Mouse (Mus musculus) forebrain, embryonic 16.5 days (tissue): ENCODE measurements around the gene Nat8f2. TPM values are rescaled to one million over a fixed set of nuclear protein-coding genes. Genes with fewer than 3 reads are reported as not detected.
"Not testable (repeated sequence)": the region's sequence is repeated elsewhere in the genome, so short reads cannot be mapped to it uniquely, and the experiment has no call there.

Experiments
- ATAC-seq: fragments of 200-750 bp; cut with Nextera tagmentation; 2 replicates; pipeline ENCODE4 v1.8.0; 2017; ENCODE audit warnings: mild to moderate bottlenecking, moderate library complexity
- H3K27ac ChIP-seq: fragments of 300-500 bp; sonication (generic); 2 replicates; pipeline ENCODE4 v1.5.1; 2014; ENCODE audit warnings: low read length, control low read depth
- H3K27me3 ChIP-seq: fragments of 300-500 bp; sonication (generic); replicated peaks from 2 replicates; pipeline ENCODE4 v1.6.1; 2014; ENCODE audit warnings: low read length; ENCODE audit not compliant: control insufficient read depth, insufficient read depth
- H3K36me3 ChIP-seq: fragments of 300-500 bp; sonication (generic); 2 replicates; pipeline ENCODE4 v1.6.1; 2014; ENCODE audit not compliant: control insufficient read depth, insufficient read depth
- H3K4me1 ChIP-seq: fragments of 300-500 bp; sonication (generic); replicated peaks from 2 replicates; pipeline ENCODE4 v1.6.1; 2014; ENCODE audit warnings: low read length; ENCODE audit not compliant: control insufficient read depth, insufficient read depth
- H3K4me2 ChIP-seq: fragments of 300-500 bp; sonication (generic); 2 replicates; pipeline ENCODE4 v1.6.1; 2014; ENCODE audit warnings: mild to moderate bottlenecking, low read length, control low read depth
- H3K4me3 ChIP-seq: fragments of 300-500 bp; sonication (generic); replicated peaks from 2 replicates; pipeline ENCODE4 v1.5.1; 2014; ENCODE audit warnings: mild to moderate bottlenecking, low read length, control low read depth
- H3K9ac ChIP-seq: fragments of 300-500 bp; sonication (generic); replicated peaks from 2 replicates; pipeline ENCODE4 v1.6.1; 2014; ENCODE audit warnings: low read depth, low read length, control low read depth
- H3K9me3 ChIP-seq: fragments of 300-500 bp; sonication (generic); 2 replicates; pipeline ENCODE4 v1.6.1; 2016; ENCODE audit warnings: low read length; ENCODE audit not compliant: control insufficient read depth
- WGBS: fragments of 180-500 bp; shearing (Covaris S2); extraction: QIAGEN DNeasy Blood & Tissue Kit; methylation state at CpG from one replicate; pipeline ENCODE4 v1.1.7; 2014; 5-methylcytosine and 5-hydroxymethylcytosine counted together
- polyA plus RNA-seq: library from polyadenylated mRNA; unstranded; fragments of >200 nt; fragmentation: Nextera tagmentation; extraction: Ambion mirVana; gene quantifications from 2 replicates; pipeline ENCODE4 v1.2.1, GENCODE M21; 2015

The Nat8f2 gene
- not detected in 2 replicates for polyA plus RNA-seq

DNA sequence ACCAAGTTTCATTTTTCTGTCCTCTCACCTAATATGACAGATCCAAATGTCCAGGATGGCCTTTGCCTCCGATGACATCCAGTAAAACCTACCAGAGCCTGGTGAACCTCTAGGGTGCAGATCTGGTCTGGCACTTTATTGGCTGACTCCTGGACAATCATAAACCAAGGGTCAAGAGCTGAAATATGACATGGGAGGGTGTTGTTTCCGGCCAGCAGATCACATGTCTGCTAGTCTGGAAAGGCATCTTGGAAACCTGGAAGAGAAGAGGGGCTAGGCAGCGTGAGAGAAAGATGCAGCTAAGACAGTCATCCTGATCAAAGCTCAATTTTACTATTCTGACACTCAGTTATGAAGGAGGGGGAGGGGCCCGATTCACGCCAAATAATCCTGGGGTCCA, at the start of gene Nat8f2:
Gene Nat8f2 (minus strand): TSS at position 153 of the 400 bp plus-strand sequence.
- not testable (repeated sequence) for H3K27me3 ChIP-seq, H3K9me3 ChIP-seq, H3K4me3 ChIP-seq, H3K4me1 ChIP-seq, H3K4me2 ChIP-seq, H3K36me3 ChIP-seq, H3K9ac ChIP-seq, H3K27ac ChIP-seq, ATAC-seq
- WGBS = 89% methylated on average over 5 of the region's 5 CpGs

DNA sequence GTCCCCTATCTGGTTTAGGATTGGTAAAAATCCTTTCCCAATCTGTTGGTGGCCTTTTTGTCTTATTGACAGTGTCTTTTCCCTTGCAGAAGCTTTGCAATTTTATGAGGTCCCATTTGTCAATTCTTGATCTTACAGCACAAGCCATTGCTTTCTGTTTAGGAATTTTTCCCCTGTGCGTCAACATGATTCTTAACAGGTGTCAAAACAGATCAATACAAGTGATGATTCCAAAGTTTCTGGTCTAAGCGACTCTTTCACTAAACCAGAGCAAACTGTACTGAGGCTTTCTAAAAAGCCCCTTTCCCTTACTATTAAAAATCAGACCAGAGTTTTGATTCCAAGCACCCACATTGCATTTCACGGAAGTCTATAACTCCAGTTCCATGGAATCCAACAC, 49.4 kb upstream of the Nat8f2 start:
- 97% methylated on average over 3 of the region's 3 CpGs for WGBS
- not testable (repeated sequence) for H3K27ac ChIP-seq, H3K4me2 ChIP-seq

DNA sequence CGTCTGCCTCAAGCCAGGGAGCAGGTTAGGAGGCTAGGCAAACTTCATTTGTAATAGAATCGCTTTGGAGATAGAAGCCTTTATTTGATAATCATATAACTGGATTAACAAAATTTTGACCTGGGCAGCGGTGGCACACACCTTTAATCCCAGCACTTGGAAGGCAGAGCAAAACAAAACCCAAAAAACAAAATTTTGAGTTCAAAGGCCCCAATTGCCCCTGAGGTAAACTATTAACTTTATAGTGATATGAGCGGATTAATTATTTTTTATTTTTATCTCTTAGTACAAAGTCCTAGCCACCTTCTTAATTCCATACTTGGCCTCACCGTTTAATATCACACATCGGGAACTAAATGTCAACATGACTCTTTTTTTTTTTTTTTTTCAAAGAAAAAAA, 47.6 kb upstream of the Nat8f2 start:
- no peaks in the 10 kb centered on the region for H3K27me3 ChIP-seq
- peak overlapping the region; percentile 81 for H3K9ac ChIP-seq
- peak overlapping the region; percentile 87 for H3K27ac ChIP-seq
- peak overlapping the region; percentile 69 for H3K4me3 ChIP-seq
- H3K4me1 ChIP-seq = peaks cover 13% of the 10 kb centered on the region
- WGBS = 80% methylated on average over 6 of the region's 6 CpGs
- H3K4me2 ChIP-seq = peak overlapping the region; percentile 81
- no peaks in the 10 kb centered on the region for H3K9me3 ChIP-seq
- no peak for ATAC-seq
- H3K36me3 ChIP-seq = no peaks in the 10 kb centered on the region; the same call in 1 of the 2 replicates

More for the DNA sequence above, 49.4 kb upstream of the Nat8f2 start:
- H3K9ac ChIP-seq, H3K4me3 ChIP-seq, ATAC-seq, H3K9me3 ChIP-seq, H3K36me3 ChIP-seq, H3K27me3 ChIP-seq: not testable (repeated sequence)
- H3K4me1 ChIP-seq = peaks cover 13% of the 10 kb centered on the region

DNA sequence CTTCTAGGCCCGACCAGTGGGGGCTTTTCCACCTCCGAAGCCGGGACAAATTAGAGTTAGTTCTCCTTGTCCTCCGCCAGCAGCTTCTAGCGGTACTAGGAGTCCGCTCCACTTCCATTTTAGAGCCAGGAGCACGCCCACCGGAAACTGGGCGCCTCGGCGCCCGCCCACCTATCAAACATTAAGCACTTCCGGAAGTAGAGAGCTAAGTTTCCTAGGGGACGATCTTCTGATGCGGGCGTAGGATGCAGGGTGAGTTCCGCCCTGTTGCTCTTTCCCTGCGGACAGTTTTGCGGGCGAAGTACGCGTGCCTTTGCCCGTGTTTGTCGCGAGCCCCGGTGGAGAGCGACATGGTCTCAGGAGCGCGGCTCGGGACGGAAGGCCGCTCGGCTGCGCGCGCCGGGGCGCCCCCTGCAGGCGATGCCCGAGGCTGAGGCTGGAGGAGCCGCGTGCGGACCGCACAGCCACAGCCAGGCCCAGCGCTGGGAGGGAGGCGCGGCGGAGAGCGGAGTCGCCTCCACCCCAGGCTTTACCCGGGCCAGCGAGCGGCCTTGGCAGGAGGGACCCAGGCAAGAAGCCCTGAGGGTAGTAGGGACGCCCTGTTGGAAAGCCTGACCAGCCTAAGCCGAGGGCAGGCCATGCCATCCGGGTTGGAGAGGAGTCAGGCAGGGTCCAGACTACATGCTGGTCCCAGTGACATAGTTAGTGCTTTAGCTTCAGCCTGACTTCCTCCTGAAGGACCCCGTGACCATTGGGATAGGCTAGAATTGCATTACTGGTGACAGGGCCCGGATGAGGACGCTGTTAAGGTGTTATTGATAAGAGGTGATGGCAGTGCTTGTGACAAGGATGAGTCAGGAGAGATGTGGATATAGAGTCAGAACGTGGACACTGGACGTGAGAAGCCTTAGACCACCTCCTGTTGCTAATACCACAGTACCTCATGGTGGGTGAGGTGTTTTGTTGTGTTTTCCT, 46.9 kb upstream of the Nat8f2 start, which contains the start of gene Nat8f1:
Gene Nat8f1 (minus strand): TSS at position 149 of the 975 bp plus-strand sequence.
- H3K9me3 ChIP-seq, H3K36me3 ChIP-seq, H3K27me3 ChIP-seq: not testable (repeated sequence)
- Histone ChIP-seq H3K4me2 (peak within 1 kb of the TSS; percentile 81), H3K27ac (peak within 1 kb of the TSS; percentile 87), H3K4me3 (peak within 1 kb of the TSS; percentile 69), H3K4me1 (peaks cover 13% of the 10 kb centered on the region), H3K9ac (peak within 1 kb of the TSS; percentile 81)
- under 1% methylated on average over 57 of the region's 61 CpGs for WGBS
- ATAC-seq = peak; percentile 97

DNA sequence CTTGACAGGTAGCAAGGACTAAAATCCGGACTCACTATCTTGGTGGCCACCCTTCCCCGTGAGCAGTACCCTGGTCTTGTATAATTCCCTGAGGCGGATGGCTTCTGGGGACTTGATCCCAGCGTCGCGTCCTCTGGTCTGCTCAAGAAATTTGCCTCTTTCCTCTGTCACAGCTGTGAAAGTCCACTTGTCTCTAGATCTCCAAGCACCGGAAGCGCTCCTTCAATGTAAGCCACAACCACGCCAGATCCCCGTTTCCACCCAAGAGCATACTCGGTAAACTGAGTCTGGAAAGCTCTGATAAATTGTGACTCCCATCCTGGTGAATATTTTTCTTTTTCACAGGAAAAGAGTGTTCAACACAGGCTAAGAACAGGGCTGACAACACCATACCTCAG, 46.2 kb upstream of the Nat8f2 start:
- peak overlapping the region; percentile 69 for H3K4me3 ChIP-seq
- 3% methylated on average over 11 of the region's 11 CpGs for WGBS
- H3K27ac ChIP-seq = peak overlapping the region; percentile 87
- no peaks in the 10 kb centered on the region for H3K36me3 ChIP-seq
- H3K4me1 ChIP-seq = peaks cover 13% of the 10 kb centered on the region
- H3K9ac ChIP-seq = peak overlapping the region; percentile 81
- no peaks in the 10 kb centered on the region for H3K9me3 ChIP-seq
- peak overlapping the region; percentile 57 for H3K4me2 ChIP-seq
- H3K27me3 ChIP-seq = no peaks in the 10 kb centered on the region
- no peak; the same call in 1 of the 2 replicates for ATAC-seq

DNA sequence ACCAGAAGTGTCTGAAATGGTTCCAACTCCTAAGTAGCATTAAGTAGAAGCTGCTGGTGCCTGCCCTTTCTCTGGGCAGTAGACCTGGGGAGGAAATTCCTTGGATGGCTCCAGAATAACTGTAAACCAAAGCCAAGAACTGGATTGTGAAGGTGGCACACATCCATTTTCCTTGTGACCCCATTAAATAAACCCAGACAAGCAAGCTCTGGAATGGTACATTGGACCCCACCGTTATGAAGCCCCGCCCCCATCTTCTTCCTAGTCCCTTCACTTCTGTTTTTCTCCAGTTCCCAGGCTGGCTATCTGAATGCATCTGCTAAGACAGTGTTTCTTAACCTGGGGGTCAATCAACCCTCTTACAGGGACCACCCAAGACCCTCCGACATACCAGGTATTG, 42.6 kb upstream of the Nat8f2 start, which contains the start of gene Tprkb:
Gene Tprkb (plus strand): TSS at position 279 of the 400 bp plus-strand sequence.
- no peak within 1 kb of the TSS for H3K9ac ChIP-seq
- H3K27ac ChIP-seq = no peak within 1 kb of the TSS
- ATAC-seq = no peak
- H3K4me3 ChIP-seq = no peak within 1 kb of the TSS
- WGBS = 84% methylated on average over 3 of the region's 3 CpGs
- H3K9me3 ChIP-seq = no peaks in the 10 kb centered on the region
- H3K36me3 ChIP-seq = no peaks in the 10 kb centered on the region
- H3K4me2 ChIP-seq = no peak within 1 kb of the TSS
- no peaks in the 10 kb centered on the region for H3K27me3 ChIP-seq
- H3K4me1 ChIP-seq = peaks cover 13% of the 10 kb centered on the region

DNA sequence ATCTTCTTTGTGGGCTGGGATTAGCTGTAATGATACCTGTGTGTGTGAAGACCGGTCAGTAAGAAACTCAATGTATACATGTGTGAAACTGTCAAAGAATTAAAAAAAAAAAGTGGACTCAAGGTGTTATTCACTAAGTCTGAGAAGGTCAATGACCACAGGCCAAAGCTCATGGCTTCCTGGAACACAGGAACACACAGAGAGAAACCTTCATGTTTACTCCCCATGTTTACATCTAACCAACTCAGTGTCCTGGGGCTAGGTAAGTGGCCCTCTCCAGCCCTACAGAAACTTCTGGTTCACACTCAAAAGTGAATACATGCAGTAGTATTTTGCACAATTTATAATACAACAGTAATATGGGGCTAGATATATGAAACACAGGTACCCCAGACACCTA, 40.7 kb upstream of the Nat8f2 start:
- H3K4me1 ChIP-seq = peaks cover 3% of the 10 kb centered on the region
- H3K27ac ChIP-seq = no peak overlapping the region
- no peaks in the 10 kb centered on the region for H3K27me3 ChIP-seq
- H3K36me3 ChIP-seq = no peaks in the 10 kb centered on the region
- H3K4me2 ChIP-seq = no peak overlapping the region
- no peak overlapping the region for H3K4me3 ChIP-seq
- 97% methylated on average over 1 of the region's 1 CpGs for WGBS
- no peak overlapping the region for H3K9ac ChIP-seq
- ATAC-seq = no peak
- no peaks in the 10 kb centered on the region for H3K9me3 ChIP-seq

DNA sequence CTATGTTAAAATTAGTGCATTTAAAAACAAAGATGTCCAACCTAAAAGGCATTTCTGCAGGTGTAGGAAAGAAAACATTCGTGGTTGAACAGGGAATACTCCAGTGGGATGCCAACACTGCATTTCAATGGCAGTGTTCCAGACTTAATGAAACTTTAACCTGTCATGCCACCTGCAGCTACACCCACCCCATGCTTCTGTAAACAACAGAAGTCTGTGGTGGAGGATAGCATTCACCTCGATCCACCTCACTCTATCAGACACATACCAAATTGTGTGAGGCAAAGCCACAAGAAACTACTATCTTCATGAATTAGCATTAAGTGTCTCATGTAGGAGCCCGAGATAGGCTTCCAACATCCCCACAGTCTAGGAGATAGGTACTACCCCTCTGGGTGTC, 39.4 kb upstream of the Nat8f2 start:
- Histone ChIP-seq H3K27me3 (no peaks in the 10 kb centered on the region), H3K4me2 (no peak overlapping the region), H3K4me3 (no peak overlapping the region), H3K4me1 (peaks cover 2% of the 10 kb centered on the region; the same call in 1 of the 2 replicates), H3K36me3 (no peaks in the 10 kb centered on the region), H3K27ac (no peak overlapping the region), H3K9me3 (no peaks in the 10 kb centered on the region), H3K9ac (no peak overlapping the region)
- 73% methylated on average over 3 of the region's 3 CpGs for WGBS
- no peak for ATAC-seq

DNA sequence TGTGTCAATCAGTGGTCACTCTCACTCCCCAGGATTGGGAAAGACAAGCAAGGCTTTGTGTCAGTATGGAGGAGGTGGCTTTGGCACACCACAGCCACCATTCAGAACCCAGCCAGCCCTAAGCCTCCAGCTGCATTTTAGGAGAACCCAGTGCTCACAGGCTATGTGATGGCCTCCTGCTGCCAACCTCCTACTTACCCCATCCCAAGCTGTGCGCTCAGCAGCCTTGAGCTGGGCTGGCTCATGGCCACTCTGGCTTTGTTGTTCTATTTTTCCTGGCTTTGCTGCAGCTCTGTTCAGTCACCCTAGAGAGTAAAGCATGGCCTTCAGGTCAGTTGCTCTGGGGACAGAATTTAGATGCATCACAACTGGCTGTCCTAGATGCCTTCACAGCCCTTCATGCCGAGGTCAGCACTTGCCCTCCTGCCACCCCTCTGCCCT, 38.0 kb upstream of the Nat8f2 start:
- not testable (repeated sequence) for H3K4me2 ChIP-seq, H3K9me3 ChIP-seq, H3K4me3 ChIP-seq, H3K36me3 ChIP-seq, H3K27me3 ChIP-seq, H3K4me1 ChIP-seq, H3K9ac ChIP-seq, H3K27ac ChIP-seq
- ATAC-seq = 0 out of 2 replicates have a peak, but pooled peaks have one; percentile 50
- whole genome bisulfite sequencing = 63% methylated on average over 2 of the region's 2 CpGs
